Mouse (Mus musculus) G1E (cell line): ENCODE measurements around the gene Cmtm2a. TPM values are rescaled to one million over a fixed set of nuclear protein-coding genes. Genes with fewer than 3 reads are reported as not detected.
A peak's percentile ranks its signal among the peaks of the same experiment; 100 is the strongest.

Experiments used
- ATAC-seq: 2 replicates; pipeline ENCODE4 v1.8.0; 2016; ENCODE audit warnings: mild to moderate bottlenecking; ENCODE audit not compliant: insufficient number of reproducible peaks, poor library complexity, low FRiP score, severe bottlenecking; ENCODE audit errors: extremely low read depth
- DNase-seq: peaks from one replicate; pipeline ENCODE4 v3.0.0; 2012; ENCODE audit warnings: low spot score
- H3K27me3 ChIP-seq: 2 replicates; pipeline ENCODE4 v1.6.1; 2012; ENCODE audit warnings: mild to moderate bottlenecking, low read length, inconsistent platforms; ENCODE audit not compliant: insufficient read depth
- H3K36me3 ChIP-seq: replicated peaks from 2 replicates; pipeline ENCODE3; 2012; ENCODE audit warnings: mild to moderate bottlenecking, inconsistent platforms
- H3K4me1 ChIP-seq: 2 replicates; pipeline ENCODE4 v1.6.1; 2012; ENCODE audit warnings: low read depth, low read length, inconsistent platforms, mixed read lengths; ENCODE audit not compliant: insufficient read depth
- H3K4me3 ChIP-seq: 2 replicates; pipeline ENCODE4 v1.5.1; 2012; ENCODE audit warnings: low read depth, mild to moderate bottlenecking, inconsistent platforms, low read length, moderate library complexity, mixed read lengths
- H3K9me3 ChIP-seq: replicated peaks from 2 replicates; pipeline ENCODE4 v1.6.1; 2012; ENCODE audit warnings: inconsistent platforms
- CTCF ChIP-seq: IDR thresholded peaks from 2 replicates; pipeline ENCODE4 v1.5.1; 2012; ENCODE audit warnings: low read depth, low read length, inconsistent platforms, mixed read lengths
- GATA1 ChIP-seq: IDR thresholded peaks from 2 replicates; pipeline ENCODE4 v1.6.1; 2012; ENCODE audit warnings: borderline replicate concordance, low read length, inconsistent platforms, mixed read lengths
- GATA2 ChIP-seq: IDR thresholded peaks from 2 replicates; pipeline ENCODE4 v1.6.1; 2012; ENCODE audit warnings: low read depth, low read length, inconsistent platforms, borderline replicate concordance
- POLR2AphosphoS5 ChIP-seq: IDR thresholded peaks from 2 replicates; pipeline ENCODE4 v1.6.1; 2012; ENCODE audit warnings: low read depth, low read length, inconsistent platforms; ENCODE audit not compliant: insufficient replicate concordance
- TAL1 ChIP-seq: conservative IDR thresholded peaks from 2 replicates; pipeline ENCODE4 v1.6.1; 2012; ENCODE audit warnings: low read depth, low read length, inconsistent platforms, mixed read lengths
- polyA plus RNA-seq: library from polyadenylated mRNA; stranded (reverse); fragments of >175 nt; gene quantifications from 2 replicates; pipeline ENCODE4 v1.2.3, GENCODE M21; 2012
- total RNA-seq, 2 experiments: library from RNA; stranded (forward) in 1 of 2; stranded (reverse) in 1 of 2; fragments of 200-1000 nt in 1 of 2; fragments of >200 nt in 1 of 2; fragmentation: Nextera tagmentation in 1 of 2; gene quantifications; 2 replicates each; pipeline ENCODE4 v1.2.3; 2014 to 2017

Gene Cmtm2a
- total and polyA plus RNA-seq, 3 experiments = not detected

- Histone ChIP-seq H3K36me3 (peaks cover 95% of the 10 kb centered on the region), H3K4me1 (peaks cover 91% of the 10 kb centered on the region), H3K27me3 (no peaks in the 10 kb centered on the region), H3K9me3 (no peaks in the 10 kb centered on the region), H3K4me3 (peak overlapping the region; percentile 41; the same call in 1 of the 2 replicates)
- ATAC-seq (peak; percentile 37), DNase-seq (peak; percentile 44)
- TF ChIP-seq TAL1 (no peak; the same call in 1 of the 2 replicates), GATA2 (no peak), GATA1 (no peak), POLR2AphosphoS5 (no peak), CTCF (no peak)
Measured at GRCm38 (mm10) chr8:104242038-104242644, 50.8 kb downstream of the Cmtm2a start.

GRCm38 (mm10) chr8:104239418-104239861 lies 53.5 kb downstream of the Cmtm2a start:
- peaks cover 87% of the 10 kb centered on the region for H3K4me1 ChIP-seq
- TF ChIP-seq GATA1 (no peak), POLR2AphosphoS5 (no peak), GATA2 (no peak)
- H3K36me3 ChIP-seq = peaks cover 96% of the 10 kb centered on the region
- no peaks in the 10 kb centered on the region for H3K9me3 ChIP-seq
- H3K4me3 ChIP-seq = peak overlapping the region; percentile 31; the same call in 1 of the 2 replicates
- H3K27me3 ChIP-seq = no peaks in the 10 kb centered on the region
- ATAC-seq (peak; percentile 59), DNase-seq (peak; percentile 40)

GRCm38 (mm10) chr8:104234573-104234972 lies 58.4 kb downstream of the Cmtm2a start:
- no peaks in the 10 kb centered on the region for H3K27me3 ChIP-seq
- TF ChIP-seq CTCF (no peak), TAL1 (no peak), POLR2AphosphoS5 (no peak), GATA1 (no peak), GATA2 (no peak)
- no peak for ATAC-seq
- DNase-seq = no peak
- peaks cover 18% of the 10 kb centered on the region for H3K9me3 ChIP-seq
- H3K36me3 ChIP-seq = peaks cover 100% of the 10 kb centered on the region
- no peak overlapping the region for H3K4me3 ChIP-seq
- peaks cover 73% of the 10 kb centered on the region for H3K4me1 ChIP-seq

- no peak for DNase-seq
- TF ChIP-seq POLR2AphosphoS5 (no peak), CTCF (no peak), GATA2 (no peak), GATA1 (no peak), TAL1 (no peak)
- Histone ChIP-seq H3K36me3 (peaks cover 99% of the 10 kb centered on the region), H3K9me3 (peaks cover 18% of the 10 kb centered on the region), H3K27me3 (no peaks in the 10 kb centered on the region), H3K4me1 (peaks cover 66% of the 10 kb centered on the region), H3K4me3 (no peak overlapping the region)
- ATAC-seq = no peak
Measured at GRCm38 (mm10) chr8:104232919-104233318, 60.1 kb downstream of the Cmtm2a start.

- TF ChIP-seq GATA1 = no peak
- no peak for TF ChIP-seq CTCF
- TF ChIP-seq GATA2 = no peak
- TF ChIP-seq POLR2AphosphoS5 = no peak
- TF ChIP-seq TAL1 = no peak
- peaks cover 99% of the 10 kb centered on the region for H3K36me3 ChIP-seq
- ATAC-seq = no peak
Measured at GRCm38 (mm10) chr8:104232039-104232438, 60.9 kb downstream of the Cmtm2a start.

More at GRCm38 (mm10) chr8:104232039-104232438, 60.9 kb downstream of the Cmtm2a start:
- Histone ChIP-seq H3K4me1 (peaks cover 57% of the 10 kb centered on the region), H3K4me3 (no peak overlapping the region), H3K27me3 (no peaks in the 10 kb centered on the region), H3K9me3 (peaks cover 18% of the 10 kb centered on the region)
- no peak for DNase-seq

Other genes with a start within 250 kb of the Cmtm2a start
- gene Cdh5, start 191.6 kb downstream of the Cmtm2a start, total RNA-seq (2014; fragmentation: Nextera tagmentation) = not detected in 2 replicates
- gene Cdh5, start 191.6 kb downstream of the Cmtm2a start, total RNA-seq (2017) = 0.05 TPM in 1 of 2 replicates, not detected in the other
- gene Cdh5, start 191.6 kb downstream of the Cmtm2a start, polyA plus RNA-seq = not detected in 2 replicates
- not detected in 2 replicates for gene Bean1, start 122.7 kb downstream of the Cmtm2a start, total RNA-seq (2014; fragmentation: Nextera tagmentation)
- gene Bean1, start 122.7 kb downstream of the Cmtm2a start, total RNA-seq (2017) = not detected in 2 replicates
- gene Bean1, start 122.7 kb downstream of the Cmtm2a start, polyA plus RNA-seq = not detected in 2 replicates
- gene Tk2, start 44.6 kb downstream of the Cmtm2a start, total RNA-seq (2014; fragmentation: Nextera tagmentation) = 47.8 and 63.3 TPM in 2 replicates
- gene Tk2, start 44.6 kb downstream of the Cmtm2a start, total RNA-seq (2017) = 47.0 and 50.4 TPM in 2 replicates
- 46.8 and 47.1 TPM in 2 replicates for gene Tk2, start 44.6 kb downstream of the Cmtm2a start, polyA plus RNA-seq
- gene Cklf, start 42.3 kb downstream of the Cmtm2a start, total RNA-seq (2014; fragmentation: Nextera tagmentation) = 27.3 and 54.0 TPM in 2 replicates
- gene Cklf, start 42.3 kb downstream of the Cmtm2a start, total RNA-seq (2017) = 67.7 and 79.1 TPM in 2 replicates
- gene Cklf, start 42.3 kb downstream of the Cmtm2a start, polyA plus RNA-seq = 2.6 and 5.2 TPM in 2 replicates
- not detected in 2 replicates for gene Gm45711, start 16.9 kb upstream of the Cmtm2a start, total RNA-seq (2014; fragmentation: Nextera tagmentation)
- not detected in 2 replicates for gene Gm45711, start 16.9 kb upstream of the Cmtm2a start, total RNA-seq (2017)
- not detected in 2 replicates for gene Gm45711, start 16.9 kb upstream of the Cmtm2a start, polyA plus RNA-seq
- gene Cmtm1, start 17.0 kb upstream of the Cmtm2a start, total RNA-seq (2014; fragmentation: Nextera tagmentation) = not detected in 2 replicates
- gene Cmtm1, start 17.0 kb upstream of the Cmtm2a start, total RNA-seq (2017) = 0.06 and 0.33 TPM in 2 replicates
- not detected in 2 replicates for gene Cmtm1, start 17.0 kb upstream of the Cmtm2a start, polyA plus RNA-seq
- not detected in 2 replicates for gene Gm11020, start 28.4 kb upstream of the Cmtm2a start, total RNA-seq (2014; fragmentation: Nextera tagmentation)
- gene Gm11020, start 28.4 kb upstream of the Cmtm2a start, total RNA-seq (2017) = not detected in 2 replicates
- gene Gm11020, start 28.4 kb upstream of the Cmtm2a start, polyA plus RNA-seq = not detected in 2 replicates
- not detected in 2 replicates for gene Cmtm2b, start 29.0 kb upstream of the Cmtm2a start, total RNA-seq (2014; fragmentation: Nextera tagmentation)
- not detected in 2 replicates for gene Cmtm2b, start 29.0 kb upstream of the Cmtm2a start, total RNA-seq (2017)
- gene Cmtm2b, start 29.0 kb upstream of the Cmtm2a start, polyA plus RNA-seq = not detected in 2 replicates
- gene Cmtm3, start 46.2 kb upstream of the Cmtm2a start, total RNA-seq (2014; fragmentation: Nextera tagmentation) = not detected in 2 replicates
- gene Cmtm3, start 46.2 kb upstream of the Cmtm2a start, total RNA-seq (2017) = 0.58 and 1.3 TPM in 2 replicates
- 0.36 and 0.90 TPM in 2 replicates for gene Cmtm3, start 46.2 kb upstream of the Cmtm2a start, polyA plus RNA-seq
- gene Cmtm4, start 102.6 kb upstream of the Cmtm2a start, total RNA-seq (2014; fragmentation: Nextera tagmentation) = not detected in 2 replicates
- under 0.01 and 0.05 TPM in 2 replicates for gene Cmtm4, start 102.6 kb upstream of the Cmtm2a start, total RNA-seq (2017)
- not detected in 2 replicates for gene Cmtm4, start 102.6 kb upstream of the Cmtm2a start, polyA plus RNA-seq
- gene Dync1li2, start 149.9 kb upstream of the Cmtm2a start, total RNA-seq (2014; fragmentation: Nextera tagmentation) = 28.9 and 32.1 TPM in 2 replicates
- gene Dync1li2, start 149.9 kb upstream of the Cmtm2a start, total RNA-seq (2017) = 43.6 and 52.5 TPM in 2 replicates
- gene Dync1li2, start 149.9 kb upstream of the Cmtm2a start, polyA plus RNA-seq = 13.9 and 14.8 TPM in 2 replicates
- not detected in 2 replicates for gene Terb1, start 216.7 kb upstream of the Cmtm2a start, total RNA-seq (2014; fragmentation: Nextera tagmentation)
- gene Terb1, start 216.7 kb upstream of the Cmtm2a start, total RNA-seq (2017) = not detected in 2 replicates
- not detected in 2 replicates for gene Terb1, start 216.7 kb upstream of the Cmtm2a start, polyA plus RNA-seq
- gene Nae1, start 241.5 kb upstream of the Cmtm2a start, total RNA-seq (2014; fragmentation: Nextera tagmentation) = 63.1 and 90.0 TPM in 2 replicates
- gene Nae1, start 241.5 kb upstream of the Cmtm2a start, total RNA-seq (2017) = 105 and 120 TPM in 2 replicates
- gene Nae1, start 241.5 kb upstream of the Cmtm2a start, polyA plus RNA-seq = 4.7 and 6.4 TPM in 2 replicates
- gene Car7, start 241.5 kb upstream of the Cmtm2a start, total RNA-seq (2014; fragmentation: Nextera tagmentation) = 3.4 and 3.8 TPM in 2 replicates
- 0.76 and 0.99 TPM in 2 replicates for gene Car7, start 241.5 kb upstream of the Cmtm2a start, total RNA-seq (2017)
- gene Car7, start 241.5 kb upstream of the Cmtm2a start, polyA plus RNA-seq = 0.29 and 0.43 TPM in 2 replicates